Mouse (Mus musculus): Measurements from ENCODE around the gene Ces2h.

GRCm38 (mm10) chr8:105000586-105000985 is at the start of gene Ces2h:
- TF ChIP-seq USF1 (IDR thresholded peaks at IDR 0.05; ENCODE audit: low read depth) (no peak), CTCF (IDR thresholded peaks at IDR 0.05; ENCODE audit: control insufficient read depth, insufficient read depth, insufficient read length) (no peak), MYOG (IDR thresholded peaks at IDR 0.05; ENCODE audit: control insufficient read depth, extremely low read depth, insufficient read length) (no peak), MAX (IDR thresholded peaks at IDR 0.05) (no peak), MYOD1 (IDR thresholded peaks at IDR 0.05; ENCODE audit: control insufficient read depth, insufficient read length, low read depth) (no peak), FOSL1 (IDR thresholded peaks at IDR 0.05; ENCODE audit: insufficient read depth, low read length, poor library complexity, severe bottlenecking) (no peak), CEBPB (IDR thresholded peaks at IDR 0.05; ENCODE audit: low read depth) (no peak)

Data from C2C12 (cell line).